In the genomic region with DNA sequence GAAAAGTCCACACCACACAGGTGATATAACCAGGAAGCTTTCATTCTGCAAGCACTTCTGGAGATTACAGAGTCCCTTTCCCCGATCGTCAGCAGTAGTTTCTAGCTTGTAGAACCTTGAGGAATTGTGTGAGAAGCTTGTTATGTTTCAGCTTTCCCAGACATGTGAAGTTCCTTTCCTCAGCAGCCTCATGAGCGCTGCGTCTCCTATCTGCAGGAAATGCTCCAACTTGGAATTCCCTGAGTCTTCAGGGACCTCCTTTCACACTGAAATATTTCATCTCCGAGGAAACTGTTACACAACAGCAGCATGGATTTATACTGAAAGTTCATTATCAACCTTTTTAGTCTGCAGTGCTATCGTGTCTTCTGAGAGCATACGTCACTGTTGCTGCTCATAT, we compare ENCODE assay signal across 15 mouse cellular contexts.
DNase-seq lines count a peak whose midpoint lies in the region; ATAC-seq and TF ChIP-seq lines count a peak whose summit lies in the region.
"Had no signal": no experiment of that assay in that cellular context is flagged by ENCODE, and none has a peak within 500 bp of the region (broad histone marks: within the 10 kb centered on the region; RNA-seq: fewer than 3 reads in every experiment).

No protein-coding gene starts in this region.

- no peak overlapping the region for H3K4me2 ChIP-seq in embryonic facial prominence, embryonic 14.5 days (ENCODE audit: low read depth, low read length)
- 0 out of 2 replicates have a peak overlapping the region, but pooled peaks have one; percentile 17 for H3K4me2 ChIP-seq in lung, embryonic 16.5 days (ENCODE audit: low read depth, low read length)
- H3K4me2 ChIP-seq in heart, embryonic 11.5 days, result no peak overlapping the region
- 0 out of 2 replicates have a peak overlapping the region, but pooled peaks have one; percentile 13 for H3K4me2 ChIP-seq in kidney, postnatal 0 days (ENCODE audit: low read length)
- H3K4me2 ChIP-seq: hindbrain, embryonic 14.5 days had no signal

- no peak overlapping the region for H3K9ac ChIP-seq in embryonic facial prominence, embryonic 14.5 days (ENCODE audit: low read depth, low read length)
- H3K9ac ChIP-seq in lung, embryonic 16.5 days (ENCODE audit: low read length), result no peak overlapping the region
- no peak overlapping the region for H3K9ac ChIP-seq in heart, embryonic 11.5 days (ENCODE audit: low read depth, low read length)
- no peak overlapping the region for H3K9ac ChIP-seq in kidney, postnatal 0 days (ENCODE audit: low read depth, low read length)
- H3K9ac ChIP-seq: hindbrain, embryonic 14.5 days had no signal

- no peaks in the 10 kb centered on the region for H3K4me1 ChIP-seq in embryonic facial prominence, embryonic 14.5 days (ENCODE audit: control insufficient read depth, insufficient read depth, low read length)
- H3K4me1 ChIP-seq in embryonic facial prominence, embryonic 10.5 days, result no peaks in the 10 kb centered on the region
- 0 out of 2 replicates have a peak, but pooled peaks cover 4% of the 10 kb centered on the region for H3K4me1 ChIP-seq in lung, embryonic 16.5 days (replicated peaks; ENCODE audit: control insufficient read depth, insufficient read depth, low read length)
- no peaks in the 10 kb centered on the region for H3K4me1 ChIP-seq in heart, embryonic 11.5 days (ENCODE audit: control insufficient read depth, insufficient read depth, low read length)
- no peaks in the 10 kb centered on the region for H3K4me1 ChIP-seq in kidney, postnatal 0 days (replicated peaks; ENCODE audit: insufficient read depth, low read length)

- no peak overlapping the region for H3K4me3 ChIP-seq in embryonic facial prominence, embryonic 14.5 days (ENCODE audit: low read depth, low read length)
- no peak overlapping the region for H3K4me3 ChIP-seq in embryonic facial prominence, embryonic 10.5 days
- H3K4me3 ChIP-seq in lung, embryonic 16.5 days (ENCODE audit: low read length), result no peak overlapping the region
- H3K4me3 ChIP-seq in heart, embryonic 11.5 days (ENCODE audit: low read depth, low read length), result no peak overlapping the region
- no peak overlapping the region for H3K4me3 ChIP-seq in kidney, postnatal 0 days (replicated peaks; ENCODE audit: low read depth, low read length)
- H3K4me3 ChIP-seq: myocyte had no signal

- DNase-seq in embryonic facial prominence, embryonic 14.5 days (ENCODE audit: low spot score), result peak; percentile 16
- DNase-seq in embryonic facial prominence, embryonic 10.5 days (ENCODE audit: low spot score), result no peak
- no peak for DNase-seq in lung, postnatal 4 days
- DNase-seq in kidney, postnatal 0 days (ENCODE audit: low spot score), result peak; percentile 66
- no peak for DNase-seq in spleen, postnatal 36 days (ENCODE audit: low spot score in 2 of 2)
- no peak for DNase-seq in ovary, postnatal 36 days (ENCODE audit: low spot score)
- DNase-seq: B cell, adult 2 months; layer of hippocampus, adult 9-11 months had no signal

- H3K27me3 ChIP-seq in embryonic facial prominence, embryonic 14.5 days (replicated peaks; ENCODE audit: control insufficient read depth, insufficient read depth, low read length), result no peaks in the 10 kb centered on the region
- H3K27me3 ChIP-seq in embryonic facial prominence, embryonic 10.5 days (replicated peaks; ENCODE audit: low read depth, poor library complexity, severe bottlenecking), result no peaks in the 10 kb centered on the region
- H3K27me3 ChIP-seq in lung, embryonic 16.5 days (ENCODE audit: control insufficient read depth, insufficient read depth, low read depth, low read length), result no peaks in the 10 kb centered on the region
- H3K27me3 ChIP-seq in heart, embryonic 11.5 days (ENCODE audit: control insufficient read depth, insufficient read depth, low read length), result no peaks in the 10 kb centered on the region
- no peaks in the 10 kb centered on the region for H3K27me3 ChIP-seq in kidney, postnatal 0 days (ENCODE audit: insufficient read depth, low read length)

- WGBS in embryonic facial prominence, embryonic 14.5 days, result 70% methylated on average over 7 of the region's 7 CpGs
- WGBS in embryonic facial prominence, embryonic 10.5 days, result 86% methylated on average over 7 of the region's 7 CpGs
- 37% methylated on average over 7 of the region's 7 CpGs for WGBS in lung, embryonic 16.5 days
- WGBS in heart, embryonic 11.5 days (ENCODE audit: insufficient replicate concordance), result 46% methylated on average over 7 of the region's 7 CpGs
- WGBS in kidney, postnatal 0 days, result 52% methylated on average over 7 of the region's 7 CpGs

- peak; percentile 20; the same call in 1 of the 2 replicates for TF ChIP-seq CTCF in kidney, postnatal 0 days (IDR thresholded peaks at IDR 0.05; ENCODE audit: low read depth)

- no peak for ATAC-seq in embryonic facial prominence, embryonic 14.5 days (ENCODE audit: low read depth)
- peak; percentile 34; the same call in 1 of the 2 replicates for ATAC-seq in lung, embryonic 16.5 days (ENCODE audit: low read depth)
- ATAC-seq in heart, embryonic 11.5 days (replicated peaks; ENCODE audit: insufficient number of reproducible peaks, low FRiP score, low TSS enrichment), result no peak
- ATAC-seq in kidney, postnatal 0 days (replicated peaks; ENCODE audit: low FRiP score, low read depth), result no peak
- ATAC-seq: Patski had no signal

- H3K36me3 ChIP-seq in embryonic facial prominence, embryonic 14.5 days (ENCODE audit: control insufficient read depth, insufficient read depth, low read length), result no peaks in the 10 kb centered on the region
- no peaks in the 10 kb centered on the region for H3K36me3 ChIP-seq in embryonic facial prominence, embryonic 10.5 days (replicated peaks)
- H3K36me3 ChIP-seq in lung, embryonic 16.5 days (ENCODE audit: control insufficient read depth, insufficient read depth, low read length), result no peaks in the 10 kb centered on the region
- H3K36me3 ChIP-seq in heart, embryonic 11.5 days (ENCODE audit: control insufficient read depth, insufficient read depth, low read length), result no peaks in the 10 kb centered on the region
- no peaks in the 10 kb centered on the region for H3K36me3 ChIP-seq in kidney, postnatal 0 days (ENCODE audit: insufficient read depth, low read length)

- no peak overlapping the region for H3K27ac ChIP-seq in embryonic facial prominence, embryonic 14.5 days (replicated peaks; ENCODE audit: low read depth, low read length)
- no peak overlapping the region for H3K27ac ChIP-seq in embryonic facial prominence, embryonic 10.5 days (replicated peaks)
- H3K27ac ChIP-seq in lung, embryonic 16.5 days (ENCODE audit: low read length), result no peak overlapping the region
- H3K27ac ChIP-seq in heart, embryonic 11.5 days (ENCODE audit: low read depth, low read length), result peak overlapping the region; percentile 29; the same call in 1 of the 2 replicates
- no peak overlapping the region for H3K27ac ChIP-seq in kidney, postnatal 0 days
- H3K27ac ChIP-seq: hindbrain, embryonic 14.5 days; macrophage; stomach, postnatal 0 days had no signal

- 0 out of 2 replicates have a peak, but pooled peaks cover 5% of the 10 kb centered on the region for H3K9me3 ChIP-seq in embryonic facial prominence, embryonic 14.5 days (ENCODE audit: control insufficient read depth, low read length)
- no peaks in the 10 kb centered on the region for H3K9me3 ChIP-seq in embryonic facial prominence, embryonic 10.5 days
- H3K9me3 ChIP-seq in lung, embryonic 16.5 days (ENCODE audit: control insufficient read depth, low read length), result no peaks in the 10 kb centered on the region
- no peaks in the 10 kb centered on the region; the same call in 1 of the 2 replicates for H3K9me3 ChIP-seq in heart, embryonic 11.5 days (replicated peaks; ENCODE audit: control insufficient read depth, low read length)
- H3K9me3 ChIP-seq in kidney, postnatal 0 days (replicated peaks; ENCODE audit: low read length), result no peaks in the 10 kb centered on the region; the same call in 1 of the 2 replicates

Comparison
In these comparisons a context has a peak if more than half of its experiments do, and no peak if none do; other contexts are left out.
1. DNase-seq: peak in embryonic facial prominence, embryonic 14.5 days (single experiment) and kidney, postnatal 0 days (single experiment); none in embryonic facial prominence, embryonic 10.5 days (single experiment), lung, postnatal 4 days (0 of 2), spleen, postnatal 36 days (0 of 2) and ovary, postnatal 36 days (single experiment).
2. H3K4me2 ChIP-seq: peak in lung, embryonic 16.5 days (single experiment) and kidney, postnatal 0 days (single experiment); none in embryonic facial prominence, embryonic 14.5 days (single experiment) and heart, embryonic 11.5 days (single experiment).